Mouse (Mus musculus): ENCODE measurements around the gene Rrm2. TPM values are rescaled to one million over a fixed set of nuclear protein-coding genes. Genes with fewer than 3 reads are reported as not detected.

Rrm2 gene
- polyA plus RNA-seq, 1 experiment from 2014 or later, result 261 TPM

Other genes with a start within 250 kb of the Rrm2 start
- gene Taf1b, start 209.9 kb upstream of the Rrm2 start, polyA plus RNA-seq (2016; fragmentation: Nextera tagmentation; extraction: Ambion mirVana), result 32.0 and 32.7 TPM in 2 replicates
- gene Grhl1, start 136.0 kb upstream of the Rrm2 start, polyA plus RNA-seq (2016; fragmentation: Nextera tagmentation; extraction: Ambion mirVana), result 0.50 and 0.55 TPM in 2 replicates
- gene Klf11, start 57.0 kb upstream of the Rrm2 start, polyA plus RNA-seq (2016; fragmentation: Nextera tagmentation; extraction: Ambion mirVana), result 15.5 and 16.3 TPM in 2 replicates
- 1.1 and 1.3 TPM in 2 replicates for gene Cys1, start 26.4 kb upstream of the Rrm2 start, polyA plus RNA-seq (2016; fragmentation: Nextera tagmentation; extraction: Ambion mirVana)
- gene Mboat2, start 122.6 kb downstream of the Rrm2 start, polyA plus RNA-seq (2016; fragmentation: Nextera tagmentation; extraction: Ambion mirVana), result 56.9 and 62.1 TPM in 2 replicates